ENCODE assay signal across 8 mouse cellular contexts in the genomic region with DNA sequence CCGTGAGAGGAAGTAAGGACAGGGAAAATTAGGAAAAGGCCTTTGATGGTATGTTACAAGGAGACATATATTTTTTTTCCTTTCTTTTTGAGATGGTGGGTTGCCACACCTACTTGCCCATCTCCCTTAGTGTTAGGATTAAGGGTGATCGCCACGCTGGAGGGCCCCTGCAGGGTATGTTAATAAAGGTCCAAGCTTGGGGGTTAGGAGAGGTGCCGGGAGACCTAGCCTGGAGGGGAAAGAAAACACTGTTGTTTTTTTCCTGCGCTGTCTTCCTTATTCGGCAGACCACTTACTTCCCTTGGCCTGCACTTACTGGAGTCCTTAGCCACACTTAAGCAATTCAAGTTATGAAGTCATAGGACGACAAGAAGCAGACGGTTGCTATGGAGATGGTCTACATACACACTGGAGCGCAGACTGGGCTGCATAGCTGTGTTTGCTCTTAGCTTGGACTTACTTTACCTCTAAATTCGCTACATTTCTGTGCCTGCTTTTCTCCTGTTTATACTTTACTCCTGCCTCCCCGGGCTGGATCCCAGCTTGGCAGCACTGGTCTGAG. TPM values are rescaled to one million over a fixed set of nuclear protein-coding genes. Genes with fewer than 3 reads are reported as not detected.
A peak's percentile ranks its signal among the peaks of the same experiment; 100 is the strongest.
DNase-seq lines count a peak whose midpoint lies in the region; ATAC-seq lines count a peak whose summit lies in the region.

No protein-coding gene starts in this region.

- DNase-seq in hindbrain, embryonic 10.5 days (ENCODE audit: low spot score), result no peak
- DNase-seq in hindbrain, embryonic 11.5 days (ENCODE audit: low spot score), result no peak
- DNase-seq in ZHBTc4 (ENCODE audit: low read depth, low spot score), result peak; percentile 70
- no peak for DNase-seq in intestine, embryonic 14.5 days (ENCODE audit: low spot score)
- DNase-seq in ovary, adult 18-20 months (ENCODE audit: low spot score), result no peak
- DNase-seq in layer of hippocampus, adult 8-10 months (ENCODE audit: low spot score in 2 of 2), result no peak
- DNase-seq in kidney, postnatal 4 days, result no peak

- no peak overlapping the region; the same call in 1 of the 2 replicates for H3K4me3 ChIP-seq in hindbrain, embryonic 10.5 days
- H3K4me3 ChIP-seq in hindbrain, embryonic 11.5 days (ENCODE audit: low read depth, low read length), result no peak overlapping the region
- H3K4me3 ChIP-seq in intestine, embryonic 14.5 days (ENCODE audit: low read depth, low read length), result no peak overlapping the region

- no peak for ATAC-seq in hindbrain, embryonic 11.5 days (ENCODE audit: low FRiP score)
- ATAC-seq in intestine, embryonic 14.5 days (replicated peaks; ENCODE audit: low FRiP score, low TSS enrichment, low read depth), result peak; percentile 45; the same call in 1 of the 2 replicates
- peak; percentile 55 for ATAC-seq in megakaryocyte progenitor cell, adult 5-6 weeks (replicated peaks; ENCODE audit: poor library complexity)

- H3K9ac ChIP-seq in hindbrain, embryonic 11.5 days (ENCODE audit: low read depth, low read length), result no peak overlapping the region
- H3K9ac ChIP-seq in intestine, embryonic 14.5 days (ENCODE audit: low read length), result no peak overlapping the region

- H3K27me3 ChIP-seq in hindbrain, embryonic 10.5 days (ENCODE audit: insufficient read depth, poor library complexity, severe bottlenecking), result no peaks in the 10 kb centered on the region
- H3K27me3 ChIP-seq in hindbrain, embryonic 11.5 days (ENCODE audit: control insufficient read depth, insufficient read depth, low read length), result no peaks in the 10 kb centered on the region
- H3K27me3 ChIP-seq in intestine, embryonic 14.5 days (replicated peaks; ENCODE audit: control insufficient read depth, insufficient read depth, low read length), result no peaks in the 10 kb centered on the region

- no peak overlapping the region for H3K4me2 ChIP-seq in hindbrain, embryonic 11.5 days (replicated peaks; ENCODE audit: low read depth, low read length)
- H3K4me2 ChIP-seq in intestine, embryonic 14.5 days (ENCODE audit: low read length), result no peak overlapping the region

- H3K9me3 ChIP-seq in hindbrain, embryonic 10.5 days, result no peaks in the 10 kb centered on the region
- H3K9me3 ChIP-seq in hindbrain, embryonic 11.5 days (ENCODE audit: control insufficient read depth, low read length), result no peaks in the 10 kb centered on the region
- H3K9me3 ChIP-seq in intestine, embryonic 14.5 days (ENCODE audit: control insufficient read depth, low read length), result no peaks in the 10 kb centered on the region

- peaks cover 30% of the 10 kb centered on the region for H3K4me1 ChIP-seq in hindbrain, embryonic 10.5 days (replicated peaks)
- H3K4me1 ChIP-seq in hindbrain, embryonic 11.5 days (replicated peaks; ENCODE audit: control insufficient read depth, insufficient read depth, low read length), result no peaks in the 10 kb centered on the region
- H3K4me1 ChIP-seq in intestine, embryonic 14.5 days (replicated peaks; ENCODE audit: control insufficient read depth, insufficient read depth, low read length), result peaks cover 9% of the 10 kb centered on the region

- H3K27ac ChIP-seq in hindbrain, embryonic 10.5 days, result peak overlapping the region; percentile 53
- H3K27ac ChIP-seq in hindbrain, embryonic 11.5 days (ENCODE audit: low read depth, low read length), result no peak overlapping the region
- H3K27ac ChIP-seq in intestine, embryonic 14.5 days (ENCODE audit: low read depth), result peak overlapping the region; percentile 77

- WGBS in hindbrain, embryonic 10.5 days, result 19% methylated on average over 11 of the region's 11 CpGs
- WGBS in hindbrain, embryonic 11.5 days, result 26% methylated on average over 11 of the region's 11 CpGs
- 7% methylated on average over 11 of the region's 11 CpGs for WGBS in intestine, embryonic 14.5 days

- H3K36me3 ChIP-seq in hindbrain, embryonic 10.5 days, result no peaks in the 10 kb centered on the region
- no peaks in the 10 kb centered on the region for H3K36me3 ChIP-seq in hindbrain, embryonic 11.5 days (ENCODE audit: control insufficient read depth, insufficient read depth, low read length)
- H3K36me3 ChIP-seq in intestine, embryonic 14.5 days (ENCODE audit: control insufficient read depth, insufficient read depth, low read length), result no peaks in the 10 kb centered on the region

RNA-seq across cellular contexts. Expression of a gene that starts 5.0 kb away (rescaled TPM):
- 47.2 and 53.4 TPM in 2 replicates for polyA plus RNA-seq in hindbrain, embryonic 10.5 days (2016; fragmentation: Nextera tagmentation; extraction: Ambion mirVana)
- 76.1 and 87.4 TPM in 2 replicates for polyA plus RNA-seq in hindbrain, embryonic 11.5 days (2014; fragmentation: Nextera tagmentation; extraction: Ambion mirVana)
- 49.8 and 57.5 TPM in 2 replicates for polyA plus RNA-seq in intestine, embryonic 14.5 days (2014; fragmentation: Nextera tagmentation; extraction: Ambion mirVana)
- total RNA-seq in megakaryocyte progenitor cell, adult 5-6 weeks (2015), result 154 and 191 TPM in 2 replicates
- 131 and 135 TPM in 2 replicates for total RNA-seq in megakaryocyte progenitor cell, adult 5-6 weeks (2017)
- 10 to 100 TPM; 55.1 to 73.6 (median 61.1) TPM for total RNA-seq in layer of hippocampus, adult 8-10 months (2022)

RNA-seq across cellular contexts. Expression of a gene that starts 28.8 kb away (rescaled TPM):
- polyA plus RNA-seq in hindbrain, embryonic 10.5 days (2016; fragmentation: Nextera tagmentation; extraction: Ambion mirVana), result 84.8 and 89.9 TPM in 2 replicates
- polyA plus RNA-seq in hindbrain, embryonic 11.5 days (2014; fragmentation: Nextera tagmentation; extraction: Ambion mirVana), result 83.4 and 87.4 TPM in 2 replicates
- polyA plus RNA-seq in intestine, embryonic 14.5 days (2014; fragmentation: Nextera tagmentation; extraction: Ambion mirVana), result 71.8 and 75.6 TPM in 2 replicates
- total RNA-seq in megakaryocyte progenitor cell, adult 5-6 weeks (2015), result 32.6 and 37.1 TPM in 2 replicates
- 49.7 and 66.8 TPM in 2 replicates for total RNA-seq in megakaryocyte progenitor cell, adult 5-6 weeks (2017)
- total RNA-seq in layer of hippocampus, adult 8-10 months (2022), result 100 to 1,000 TPM; 286 to 320 (median 297) TPM

RNA-seq across cellular contexts. Expression of a gene that starts 34.2 kb away (rescaled TPM):
- 0.73 and 0.86 TPM in 2 replicates for polyA plus RNA-seq in hindbrain, embryonic 10.5 days (2016; fragmentation: Nextera tagmentation; extraction: Ambion mirVana)
- 0.14 and 0.80 TPM in 2 replicates for polyA plus RNA-seq in hindbrain, embryonic 11.5 days (2014; fragmentation: Nextera tagmentation; extraction: Ambion mirVana)
- 1.2 and 2.6 TPM in 2 replicates for polyA plus RNA-seq in intestine, embryonic 14.5 days (2014; fragmentation: Nextera tagmentation; extraction: Ambion mirVana)
- 0.17 and 1.4 TPM in 2 replicates for total RNA-seq in megakaryocyte progenitor cell, adult 5-6 weeks (2015)
- total RNA-seq in megakaryocyte progenitor cell, adult 5-6 weeks (2017), result 0.33 TPM in 1 of 2 replicates, not detected in the other
- total RNA-seq in layer of hippocampus, adult 8-10 months (2022), result 10 to 100 TPM in 2 of 4 experiments, 1 to 10 TPM in 2; 5.2 to 17.9 (median 10.4) TPM
